Comparison of ENCODE assay signal across 8 mouse cellular contexts in genomic region chr8:125897868-125898788, GRCm38 (mm10). TPM values are rescaled to one million over a fixed set of nuclear protein-coding genes. Genes with fewer than 3 reads are reported as not detected.
DNase-seq lines count a peak whose midpoint lies in the region; ATAC-seq lines count a peak whose summit lies in the region.

Pcnx2 (minus strand) TSS chr8:125898317.

- peak within 1 kb of the TSS; percentile 44; the same call in 1 of the 2 replicates for H3K27ac ChIP-seq in forebrain, embryonic 13.5 days
- peak within 1 kb of the TSS; percentile 76 for H3K27ac ChIP-seq in midbrain, embryonic 14.5 days (replicated peaks; ENCODE audit: low read depth, low read length)

- WGBS in forebrain, embryonic 13.5 days, result 5% methylated on average over 44 of the region's 44 CpGs
- 4% methylated on average over 44 of the region's 44 CpGs for WGBS in midbrain, embryonic 14.5 days

- no peaks in the 10 kb centered on the region for H3K9me3 ChIP-seq in forebrain, embryonic 13.5 days (replicated peaks)
- H3K9me3 ChIP-seq in midbrain, embryonic 14.5 days (ENCODE audit: control insufficient read depth, low read length), result no peaks in the 10 kb centered on the region

- H3K27me3 ChIP-seq in forebrain, embryonic 13.5 days, result peaks cover 28% of the 10 kb centered on the region
- H3K27me3 ChIP-seq in midbrain, embryonic 14.5 days (ENCODE audit: control insufficient read depth, insufficient read depth, low read length), result no peaks in the 10 kb centered on the region

- H3K4me2 ChIP-seq in forebrain, embryonic 13.5 days, result peak within 1 kb of the TSS; percentile 86
- peak within 1 kb of the TSS; percentile 75 for H3K4me2 ChIP-seq in midbrain, embryonic 14.5 days (ENCODE audit: low read length)

- no peaks in the 10 kb centered on the region for H3K36me3 ChIP-seq in forebrain, embryonic 13.5 days (ENCODE audit: poor library complexity, severe bottlenecking)
- no peaks in the 10 kb centered on the region for H3K36me3 ChIP-seq in midbrain, embryonic 14.5 days (ENCODE audit: control insufficient read depth, insufficient read depth, low read length)

- ATAC-seq in forebrain, embryonic 13.5 days, result peak; percentile 92
- peak; percentile 88 for ATAC-seq in midbrain, embryonic 14.5 days (ENCODE audit: low FRiP score, low TSS enrichment)

- H3K4me3 ChIP-seq in forebrain, embryonic 13.5 days, result peak within 1 kb of the TSS; percentile 59
- H3K4me3 ChIP-seq in midbrain, embryonic 14.5 days (replicated peaks; ENCODE audit: low read depth, low read length), result peak within 1 kb of the TSS; percentile 62

- peak within 1 kb of the TSS; percentile 80 for H3K9ac ChIP-seq in forebrain, embryonic 13.5 days
- peak within 1 kb of the TSS; percentile 81 for H3K9ac ChIP-seq in midbrain, embryonic 14.5 days (replicated peaks; ENCODE audit: low read length)

- peaks cover 12% of the 10 kb centered on the region for H3K4me1 ChIP-seq in forebrain, embryonic 13.5 days
- H3K4me1 ChIP-seq in midbrain, embryonic 14.5 days (ENCODE audit: control insufficient read depth, insufficient read depth, low read length), result peaks cover 14% of the 10 kb centered on the region

- DNase-seq in embryo, embryonic 10 days (ENCODE audit: low spot score), result peak; percentile 33
- no peak for DNase-seq in embryo, embryonic 10.5 days (ENCODE audit: low spot score)
- DNase-seq in R1 (ENCODE audit: low read depth, low spot score), result peak; percentile 56
- DNase-seq in layer of hippocampus, postnatal 10 days (ENCODE audit: low spot score in 2 of 2), result peak; percentile 41 to 68
- peak; percentile 91 for DNase-seq in midbrain, embryonic 14.5 days
- DNase-seq in urinary bladder, postnatal 36 days (ENCODE audit: low spot score in 2 of 2), result no peak
- DNase-seq in urinary bladder, postnatal 25 days (ENCODE audit: low spot score), result no peak

RNA-seq across cellular contexts. Expression of gene Pcnx2, which starts in this region (rescaled TPM):
- 2.1 and 2.5 TPM in 2 replicates for polyA plus RNA-seq in forebrain, embryonic 13.5 days (2015; fragmentation: Nextera tagmentation; extraction: Ambion mirVana)
- total RNA-seq in layer of hippocampus, postnatal 10 days (2021), result 10 to 100 TPM; 40.1 to 43.0 TPM
- 3.9 and 4.5 TPM in 2 replicates for polyA plus RNA-seq in midbrain, embryonic 14.5 days (2014; fragmentation: Nextera tagmentation; extraction: Ambion mirVana)

Comparison
In these comparisons a context has a peak if more than half of its experiments do, and no peak if none do; other contexts are left out.
1. DNase-seq: peak in embryo, embryonic 10 days (single experiment), R1 (single experiment), layer of hippocampus, postnatal 10 days (2 of 2) and midbrain, embryonic 14.5 days (single experiment); none in embryo, embryonic 10.5 days (single experiment), urinary bladder, postnatal 36 days (0 of 2) and urinary bladder, postnatal 25 days (single experiment).